Mouse (Mus musculus) hindbrain, embryonic 13.5 days (tissue): ENCODE measurements at regions not wholly inside any gene's neighbourhood (a gene's known extent, or its start where the extent isn't known, plus 50 kb on each side); places are given as distances from the start of the nearest gene placed in this dataset.

Source experiments
- ATAC-seq: fragments of 200-750 bp; cut with Nextera tagmentation; 2 replicates; pipeline ENCODE4 v1.8.0; 2017; ENCODE audit warnings: moderate TSS enrichment; ENCODE audit not compliant: low FRiP score
- H3K27ac ChIP-seq: fragments of 300-500 bp; sonication (generic); 2 replicates; pipeline ENCODE4 v1.5.1; 2015; ENCODE audit warnings: inconsistent platforms, mild to moderate bottlenecking, moderate library complexity
- H3K27me3 ChIP-seq: fragments of 300-500 bp; sonication (generic); 2 replicates; pipeline ENCODE4 v1.6.1; 2015; ENCODE audit warnings: mild to moderate bottlenecking, inconsistent platforms
- H3K36me3 ChIP-seq: fragments of 300-500 bp; sonication (generic); 2 replicates; pipeline ENCODE4 v1.6.1; 2015; ENCODE audit warnings: mild to moderate bottlenecking, inconsistent platforms
- H3K4me1 ChIP-seq: fragments of 300-500 bp; sonication (generic); replicated peaks from 2 replicates; pipeline ENCODE4 v1.6.1; 2015; ENCODE audit warnings: inconsistent platforms
- H3K4me2 ChIP-seq: fragments of 300-500 bp; sonication (generic); 2 replicates; pipeline ENCODE4 v1.6.1; 2015; ENCODE audit warnings: inconsistent platforms, mild to moderate bottlenecking, moderate library complexity
- H3K4me3 ChIP-seq: fragments of 300-500 bp; sonication (generic); 2 replicates; pipeline ENCODE4 v1.5.1; 2015; ENCODE audit warnings: mild to moderate bottlenecking, inconsistent platforms
- H3K9ac ChIP-seq: fragments of 300-500 bp; sonication (generic); 2 replicates; pipeline ENCODE4 v1.6.1; 2015; ENCODE audit warnings: mild to moderate bottlenecking, inconsistent platforms
- H3K9me3 ChIP-seq: fragments of 300-500 bp; sonication (generic); 2 replicates; pipeline ENCODE4 v1.6.1; 2016; ENCODE audit warnings: inconsistent platforms
- WGBS: fragments of 180-500 bp; shearing (Covaris S2); methylation state at CpG from one replicate; pipeline ENCODE4 v1.1.7; 2015; 5-methylcytosine and 5-hydroxymethylcytosine counted together

GRCm38 (mm10) chr11:12521286-12521685 lies 56.5 kb upstream of the Cobl start:
- WGBS: 62% methylated on average over 3 of the region's 3 CpGs
- Histone ChIP-seq H3K27ac (no peak overlapping the region), H3K9ac (no peak overlapping the region), H3K4me2 (no peak overlapping the region), H3K4me3 (no peak overlapping the region), H3K9me3 (no peaks in the 10 kb centered on the region), H3K4me1 (no peaks in the 10 kb centered on the region), H3K36me3 (no peaks in the 10 kb centered on the region), H3K27me3 (no peaks in the 10 kb centered on the region)
- no peak for ATAC-seq

- no peak overlapping the region for H3K4me2 ChIP-seq
- H3K4me1 ChIP-seq: no peaks in the 10 kb centered on the region
- no peaks in the 10 kb centered on the region for H3K27me3 ChIP-seq
- WGBS: 92% methylated on average over 2 of the region's 2 CpGs
- ATAC-seq: no peak
- H3K9me3 ChIP-seq: no peaks in the 10 kb centered on the region
- H3K36me3 ChIP-seq: no peaks in the 10 kb centered on the region
- no peak overlapping the region for H3K4me3 ChIP-seq
- H3K9ac ChIP-seq: no peak overlapping the region
- no peak overlapping the region for H3K27ac ChIP-seq
Measured at GRCm38 (mm10) chr11:12516374-12516773, 51.6 kb upstream of the Cobl start.
